Mouse (Mus musculus) liver, adult 2 months (tissue): ENCODE measurements around the gene Auts2.

ENCODE experiments used
- CTCF ChIP-seq: fragments of 200-500 bp; IDR thresholded peaks from 2 replicates; pipeline ENCODE4 v1.5.1; 2011; ENCODE audit warnings: low read depth, low read length, control low read depth
- POLR2A ChIP-seq: fragments of 200-500 bp; IDR thresholded peaks from 2 replicates; pipeline ENCODE4 v1.6.1; 2011; ENCODE audit warnings: low read length, control low read depth; ENCODE audit not compliant: insufficient read depth; ENCODE audit errors: extremely low read depth

DNA sequence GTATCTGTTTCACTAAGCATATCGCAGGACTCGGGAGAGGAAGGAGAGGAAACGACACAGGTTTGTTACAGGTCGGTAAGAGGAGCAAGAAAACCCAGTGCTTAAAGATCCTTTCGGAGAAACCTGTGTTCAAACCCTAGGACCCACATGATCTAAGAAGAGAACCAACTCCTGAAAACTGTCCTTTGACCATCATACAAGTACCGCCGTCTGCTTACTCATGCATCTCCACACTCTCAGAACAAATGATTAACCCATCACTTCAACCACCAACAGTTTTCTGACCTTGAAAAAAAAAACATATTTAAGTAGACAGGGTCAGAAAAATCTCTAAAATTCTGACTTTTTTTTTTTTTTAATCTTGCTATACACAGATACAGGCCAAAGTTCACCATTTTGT is 908.4 kb downstream of the Auts2 start:
- no peak for TF ChIP-seq CTCF
- TF ChIP-seq POLR2A = no peak
